Mouse (Mus musculus): ENCODE results near the gene AI661453.
"Not testable (repeated sequence)": the region's sequence is repeated elsewhere in the genome, so short reads cannot be mapped to it uniquely, and the experiment has no call there.

The AI661453 gene

DNA sequence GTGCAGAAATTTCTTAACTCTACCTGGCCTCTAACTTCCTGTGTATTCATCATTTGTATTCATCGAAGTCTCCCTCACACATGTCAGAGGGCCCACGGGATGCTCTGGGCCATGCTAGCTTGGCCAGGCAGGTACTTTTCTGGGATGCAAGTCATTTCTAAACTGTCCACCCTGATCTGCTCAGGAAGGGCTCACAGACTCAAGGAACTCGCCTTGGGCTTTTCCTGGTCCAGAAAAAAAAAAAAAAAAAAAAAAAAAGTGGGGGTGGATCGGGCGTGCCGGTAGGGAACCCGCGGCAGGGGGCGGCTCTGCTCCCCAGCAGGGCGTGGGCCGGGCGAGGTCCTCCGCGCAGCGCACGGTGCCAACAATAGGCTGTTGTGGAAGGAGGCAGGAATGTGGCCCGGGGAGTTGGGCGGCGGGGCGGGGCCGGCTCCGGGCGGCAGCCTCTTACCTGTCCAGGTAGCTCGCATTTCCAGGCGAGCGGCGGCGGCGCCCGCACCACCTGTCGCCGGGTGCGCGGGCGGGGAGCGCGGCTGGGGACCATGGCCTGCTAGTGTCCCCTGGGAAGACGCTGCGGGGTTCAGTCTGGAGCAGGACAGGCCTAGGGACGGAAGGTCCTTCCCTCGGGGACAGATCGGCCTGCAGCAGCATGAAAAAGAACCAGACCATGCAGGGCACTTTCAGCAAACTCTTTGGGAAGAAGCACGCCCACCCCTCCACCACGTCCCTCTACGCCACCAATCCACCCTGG is at the start of gene AI661453:
AI661453 (plus strand) TSS at position 460 of the 751 bp plus-strand sequence.
- DNase-seq (ENCODE audit: low spot score) = no peak

DNA sequence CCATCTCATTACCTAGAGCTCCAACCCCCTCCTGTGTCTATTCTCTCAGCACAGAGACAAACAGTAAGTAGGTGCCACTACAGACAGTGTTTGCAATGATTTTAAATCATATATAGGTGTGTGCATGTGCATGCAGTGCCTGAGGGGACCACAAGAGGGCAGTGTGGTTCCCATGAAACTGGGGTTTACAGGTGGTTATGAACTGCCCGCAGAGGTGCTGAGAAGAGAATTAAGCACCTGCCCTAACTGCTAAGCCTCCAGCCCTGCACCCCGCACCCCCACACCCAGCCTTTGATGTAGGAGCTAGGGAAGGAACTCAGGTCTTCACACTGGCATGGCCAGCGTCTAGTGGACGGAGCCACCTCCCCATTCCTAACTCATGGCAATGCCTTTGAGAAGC is 49.8 kb upstream of the AI661453 start:
- peak; percentile 54 for DNase-seq (ENCODE audit: low spot score)

- DNase-seq (ENCODE audit: low spot score) = no peak
These were observed 42.1 kb upstream of the AI661453 start for GRCm38 (mm10) chr17:47394223-47394869.

DNA sequence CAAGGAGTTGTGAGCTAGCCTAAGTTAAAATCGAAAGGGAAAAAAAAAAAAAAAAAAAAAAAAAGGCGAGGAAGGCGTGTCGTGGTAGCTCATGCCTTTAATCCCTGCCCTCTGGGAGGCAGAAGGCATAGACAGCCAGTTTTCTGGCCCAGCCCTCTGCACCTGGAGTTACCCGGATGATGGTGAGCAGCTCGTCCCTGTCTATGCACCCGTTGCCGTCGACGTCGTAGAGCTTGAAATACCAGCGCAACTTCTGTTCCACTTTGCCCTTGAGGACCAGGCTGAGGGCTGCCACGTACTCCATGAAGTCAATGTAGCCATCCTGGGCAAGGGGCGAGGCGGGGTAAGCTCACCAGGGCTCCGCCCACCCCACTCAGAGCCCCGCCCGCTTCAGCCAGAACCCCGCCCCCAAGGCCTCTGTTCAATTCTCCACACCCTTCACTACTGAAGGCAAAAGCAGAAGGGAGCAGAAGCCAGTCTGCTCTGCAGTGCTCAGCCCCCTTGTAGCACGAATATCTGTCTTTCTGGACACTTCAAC is 41.0 kb upstream of the AI661453 start:
- DNase-seq (ENCODE audit: low spot score) = peak; percentile 45

DNA sequence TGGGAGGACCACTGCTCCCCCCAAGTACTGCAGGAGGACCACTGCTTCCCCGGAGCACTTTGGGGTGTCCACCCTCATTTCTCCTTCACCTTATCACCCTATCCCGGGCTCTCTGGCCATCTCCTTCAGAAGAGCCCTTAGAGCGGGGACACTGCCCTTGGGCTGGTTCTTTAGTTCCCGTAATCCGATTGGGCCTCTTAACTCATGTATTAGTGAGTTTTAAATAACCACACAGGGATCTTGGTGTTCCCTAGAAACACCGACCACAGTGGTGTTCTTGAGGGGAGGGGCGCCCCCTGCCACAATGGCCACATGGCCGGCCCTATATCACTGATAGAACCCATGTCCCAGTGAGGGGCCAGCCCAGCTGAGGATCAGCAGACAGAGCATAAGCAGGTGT is 37.3 kb upstream of the AI661453 start:
- DNase-seq (ENCODE audit: low spot score) = no peak

- no peak for DNase-seq (ENCODE audit: low spot score)
These were observed 36.0 kb upstream of the AI661453 start, which contains the start of gene Guca1a for GRCm38 (mm10) chr17:47400451-47400850. Guca1a (minus strand) TSS chr17:47400584.

DNA sequence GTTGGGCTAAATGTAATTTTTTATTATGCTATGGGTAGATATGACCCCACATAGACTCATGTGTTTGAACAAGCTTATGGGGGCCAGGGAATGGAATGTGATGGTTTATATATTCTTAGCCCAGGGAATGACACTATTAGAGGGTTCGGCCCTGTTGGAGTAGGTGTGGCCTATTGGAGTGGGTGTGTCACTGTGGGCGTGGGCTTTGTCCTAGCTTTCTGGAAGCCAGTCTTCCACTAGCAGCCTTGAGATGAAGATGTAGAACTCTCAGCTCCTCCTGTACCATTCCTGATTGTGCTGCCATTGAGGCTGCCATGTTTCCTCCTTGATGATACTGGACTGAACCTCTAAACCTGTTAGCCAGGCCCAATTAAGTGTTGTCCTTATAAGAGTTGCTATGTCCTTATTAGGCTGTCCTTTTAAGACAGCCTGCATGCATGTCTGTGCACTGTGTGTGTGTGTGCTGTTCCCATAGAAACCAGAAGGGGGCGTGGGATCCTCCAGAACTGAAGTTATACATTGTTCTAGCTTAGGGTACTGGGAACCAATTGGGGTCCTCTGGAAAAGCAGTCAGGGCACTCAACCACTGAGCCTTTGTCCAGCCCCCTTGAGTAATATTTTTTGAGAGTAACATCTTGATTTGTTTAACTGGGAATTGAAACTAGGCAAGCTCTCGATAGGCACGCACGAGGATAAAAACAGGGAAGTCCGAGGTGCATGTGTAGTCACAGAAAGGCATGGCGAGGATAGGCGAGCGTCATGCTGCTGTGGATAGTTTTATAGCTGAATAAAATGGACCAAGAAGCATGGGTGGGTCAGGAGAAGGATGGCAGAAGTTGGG is 28.5 kb upstream of the AI661453 start:
- DNase-seq (ENCODE audit: low spot score) = no peak

- peak; percentile 40 for DNase-seq (ENCODE audit: low spot score)
These were observed 27.9 kb upstream of the AI661453 start for GRCm38 (mm10) chr17:47408558-47408898.

GRCm38 (mm10) chr17:47409897-47410861 is 26.2 kb upstream of the AI661453 start:
- not testable (repeated sequence) for DNase-seq (ENCODE audit: low spot score)

GRCm38 (mm10) chr17:47420195-47420594 is 16.2 kb upstream of the AI661453 start:
- DNase-seq (ENCODE audit: low spot score) = no peak

- DNase-seq (ENCODE audit: low spot score) = no peak
These were observed 14.8 kb upstream of the AI661453 start for GRCm38 (mm10) chr17:47421566-47421965.

DNA sequence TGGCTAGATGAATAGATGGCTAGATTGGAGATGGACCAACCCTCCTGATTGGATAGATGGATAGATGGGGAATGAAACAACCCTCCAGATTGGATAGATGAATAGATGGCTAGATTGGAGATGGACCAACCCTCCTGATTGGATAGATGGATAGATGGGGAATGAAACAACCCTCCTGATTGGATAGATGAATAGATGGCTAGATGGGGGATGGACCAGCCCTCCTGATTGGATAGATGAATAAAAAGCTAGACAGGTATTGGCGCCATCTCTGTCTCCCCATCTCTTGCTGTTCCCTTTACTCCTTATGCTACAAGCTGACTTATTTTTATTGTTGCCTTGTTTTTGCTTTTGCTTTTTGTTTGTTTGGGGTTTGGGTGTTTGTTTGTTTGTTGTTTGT is 13.8 kb upstream of the AI661453 start:
- DNase-seq (ENCODE audit: low spot score) = not testable (repeated sequence)

DNA sequence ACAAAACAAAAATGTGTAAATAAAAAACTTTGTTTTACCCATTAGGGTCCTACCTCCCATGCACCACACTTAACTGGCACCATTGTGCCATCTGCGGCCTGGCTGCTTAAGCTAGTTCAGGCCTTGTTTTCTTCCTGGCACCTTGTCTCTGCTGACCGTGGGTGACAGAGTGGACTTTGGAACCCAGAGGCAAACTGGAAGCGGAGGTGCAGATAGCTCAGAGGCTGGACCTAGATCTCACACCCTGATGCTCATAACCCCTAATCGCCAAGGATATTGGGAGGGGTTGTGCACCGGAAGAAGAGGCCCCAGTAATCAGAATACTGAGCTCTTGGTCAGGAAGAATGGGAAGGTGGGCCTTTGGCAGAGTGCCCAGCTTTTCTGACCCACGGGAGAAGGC is 12.2 kb upstream of the AI661453 start:
- no peak for DNase-seq (ENCODE audit: low spot score)

- no peak for DNase-seq (ENCODE audit: low spot score)
These were observed 9.1 kb upstream of the AI661453 start for GRCm38 (mm10) chr17:47427316-47427715.

DNA sequence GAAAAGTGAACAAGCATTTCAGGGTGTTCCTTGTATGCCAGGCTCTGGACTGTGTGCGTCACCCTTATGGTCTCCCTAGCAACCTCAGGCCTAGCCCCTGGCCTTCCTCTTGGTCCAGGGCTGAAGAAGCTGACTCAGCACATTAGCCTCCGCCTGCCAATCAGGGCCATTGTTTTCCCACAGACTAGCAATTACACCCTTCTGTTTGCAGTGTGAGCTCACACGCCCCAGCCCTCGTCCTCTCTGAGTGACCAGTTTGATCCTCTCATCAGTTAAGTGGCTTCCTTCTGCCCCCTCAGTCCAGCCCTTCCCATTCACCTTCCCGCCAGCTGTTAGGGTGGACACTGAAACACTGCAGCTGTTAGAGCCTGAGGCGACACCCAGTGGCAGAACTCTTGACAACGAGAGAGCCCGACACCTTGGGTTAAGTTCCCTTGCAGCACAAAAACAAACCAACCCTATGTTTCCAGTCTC is 7.5 kb upstream of the AI661453 start:
- DNase-seq (ENCODE audit: low spot score) = no peak

DNA sequence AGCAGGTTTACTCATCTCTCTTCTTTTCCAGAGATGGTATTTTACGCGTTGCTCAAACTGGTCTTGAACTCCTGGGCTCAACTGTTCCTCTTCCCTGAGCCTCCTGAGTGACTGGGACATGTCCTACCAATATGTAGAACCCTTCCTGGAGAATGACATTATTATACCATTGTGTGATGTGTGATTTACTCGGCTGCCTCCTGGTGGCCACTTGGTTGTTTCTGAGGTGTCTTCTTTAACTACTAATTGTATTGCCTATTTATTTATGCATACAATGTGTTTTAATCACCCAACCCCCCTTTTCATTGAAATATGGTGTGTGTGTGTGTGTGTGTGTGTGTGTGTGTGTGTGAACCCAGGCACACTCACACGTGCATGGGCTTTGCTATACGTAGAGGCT is 5.6 kb upstream of the AI661453 start:
- DNase-seq (ENCODE audit: low spot score) = no peak

DNA sequence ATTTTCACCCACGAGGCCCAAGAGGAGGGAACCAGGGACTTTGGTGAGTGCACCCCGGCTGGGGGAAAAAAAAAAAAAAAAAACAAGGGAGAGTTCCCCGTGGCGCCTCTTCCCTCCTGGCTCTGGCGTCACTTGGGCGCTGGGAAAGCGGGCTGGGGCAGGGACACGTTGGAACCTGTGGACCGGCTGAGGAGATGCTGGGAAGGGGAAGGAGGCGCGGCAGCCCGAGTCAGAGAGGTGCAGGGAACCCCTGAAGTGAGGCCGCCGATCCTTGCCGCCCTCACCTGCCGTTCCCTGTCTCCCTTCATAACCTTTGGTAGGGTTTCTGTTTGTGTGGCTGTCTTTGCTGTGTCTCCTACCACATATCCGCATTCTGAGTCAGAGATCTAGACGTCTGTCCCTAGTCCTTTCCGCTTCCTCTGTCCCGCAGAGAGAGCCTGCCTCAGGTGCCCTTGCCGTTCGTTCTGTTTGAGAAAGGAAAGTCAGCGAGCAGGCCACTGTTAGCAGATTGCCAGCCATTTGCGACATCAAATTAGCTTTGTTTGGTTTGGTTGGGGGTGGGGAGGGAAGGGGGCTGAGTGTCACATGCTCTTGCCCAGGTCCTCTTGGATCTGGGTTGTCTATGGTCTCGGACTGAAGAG is 612 bp downstream of the AI661453 start, which contains the start of gene 1700001C19Rik:
1700001C19Rik (minus strand) TSS at position 470 of the 641 bp plus-strand sequence.
- DNase-seq (ENCODE audit: low spot score) = no peak

GRCm38 (mm10) chr17:47438611-47439010 is 2.2 kb downstream of the AI661453 start:
- no peak for DNase-seq (ENCODE audit: low spot score)

DNA sequence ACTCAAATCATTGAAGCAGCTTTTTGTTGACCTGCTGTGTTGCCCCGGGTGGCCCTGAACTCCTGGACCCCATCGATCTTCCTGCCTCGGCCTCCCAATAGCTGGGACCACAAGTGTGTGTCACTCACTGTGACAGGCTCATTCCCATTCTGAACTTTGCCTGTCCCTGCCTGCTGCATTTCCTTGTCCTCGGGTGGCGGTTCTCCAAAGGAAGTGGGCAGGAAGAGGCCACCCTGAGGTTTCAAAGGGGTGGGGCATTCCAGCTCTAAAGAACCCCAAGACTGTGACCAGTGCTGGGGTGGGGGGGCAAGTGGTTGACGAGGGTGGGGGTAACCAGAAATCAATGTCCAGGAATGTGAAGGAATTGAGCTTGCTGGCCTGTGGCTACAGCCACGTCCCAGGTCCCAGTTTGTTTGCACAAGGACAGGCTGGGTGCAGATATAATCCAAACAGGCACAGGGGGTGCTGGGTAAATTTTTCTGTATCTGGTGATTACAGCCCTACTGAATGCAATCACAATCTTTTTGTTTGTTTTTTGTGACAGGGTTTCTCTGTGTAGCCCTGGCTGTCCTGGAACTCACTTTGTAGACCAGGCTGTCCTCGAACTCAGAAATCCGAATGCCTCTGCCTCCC is 3.1 kb downstream of the AI661453 start:
- DNase-seq (ENCODE audit: low spot score) = no peak

DNA sequence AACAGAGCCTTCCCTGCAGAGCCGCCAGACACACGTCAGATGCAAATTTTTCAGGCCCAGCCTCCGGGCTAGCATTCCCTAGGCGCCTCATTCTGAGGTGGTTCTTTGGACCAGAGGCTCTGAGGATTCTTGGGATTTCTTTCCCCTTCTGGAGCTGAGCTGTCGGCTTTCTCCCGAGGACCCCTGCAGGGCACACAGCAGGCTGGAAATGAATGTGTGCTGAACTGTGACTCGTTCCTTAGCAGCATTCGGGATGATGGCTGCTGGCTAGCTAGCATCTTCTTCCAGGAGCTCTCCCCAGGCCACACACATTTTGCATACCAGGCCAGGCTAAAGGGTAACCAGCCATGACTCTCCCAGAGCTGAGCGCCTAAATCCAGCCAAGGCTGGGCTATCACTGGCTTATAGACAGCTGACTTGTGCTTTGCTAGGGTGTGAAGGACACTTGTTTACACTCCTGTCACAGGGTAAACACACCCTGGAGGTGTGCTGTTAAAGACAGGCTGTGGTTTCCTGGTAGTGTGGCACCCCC is 4.0 kb downstream of the AI661453 start:
- no peak for DNase-seq (ENCODE audit: low spot score)

All from c-Kit-positive CD71-positive TER-119-positive erythroid progenitor cells, embryonic 14.5 days (primary cell).